Mouse (Mus musculus) cerebellum, adult 9-10 months (tissue): ENCODE measurements at regions not wholly inside any gene's neighbourhood (a gene's known extent, or its start where the extent isn't known, plus 50 kb on each side); places are given as distances from the start of the nearest gene placed in this dataset.

Experiments
- DNase-seq: peaks from one replicate; pipeline ENCODE4 v3.0.0; 2022

- no peak for DNase-seq
These were observed 70.8 kb downstream of the Toporsl start for GRCm38 (mm10) chr4:52666768-52667480.

- DNase-seq: no peak
These were observed 104.8 kb upstream of the Olfr275 start for GRCm38 (mm10) chr4:52709563-52709962.

DNA sequence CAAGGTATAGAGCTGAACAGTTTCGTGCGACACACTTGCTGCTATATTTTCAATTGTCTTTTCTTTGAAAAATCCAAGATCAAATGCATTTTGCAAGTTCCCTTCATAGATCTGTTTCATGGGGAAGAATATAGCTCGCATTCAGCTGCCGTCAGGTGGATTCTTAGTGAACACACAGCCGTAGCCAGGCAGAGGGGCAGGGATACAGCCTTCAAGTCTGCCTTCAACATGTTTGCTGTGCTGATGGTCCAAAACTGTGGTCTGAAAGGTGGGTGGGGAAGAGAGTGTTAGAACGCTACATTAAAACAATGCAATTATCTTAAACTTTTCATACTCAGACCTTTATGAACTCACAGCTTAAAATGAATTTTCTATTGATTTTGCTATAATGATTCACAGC, 88.2 kb upstream of the Olfr275 start:
- no peak for DNase-seq

DNA sequence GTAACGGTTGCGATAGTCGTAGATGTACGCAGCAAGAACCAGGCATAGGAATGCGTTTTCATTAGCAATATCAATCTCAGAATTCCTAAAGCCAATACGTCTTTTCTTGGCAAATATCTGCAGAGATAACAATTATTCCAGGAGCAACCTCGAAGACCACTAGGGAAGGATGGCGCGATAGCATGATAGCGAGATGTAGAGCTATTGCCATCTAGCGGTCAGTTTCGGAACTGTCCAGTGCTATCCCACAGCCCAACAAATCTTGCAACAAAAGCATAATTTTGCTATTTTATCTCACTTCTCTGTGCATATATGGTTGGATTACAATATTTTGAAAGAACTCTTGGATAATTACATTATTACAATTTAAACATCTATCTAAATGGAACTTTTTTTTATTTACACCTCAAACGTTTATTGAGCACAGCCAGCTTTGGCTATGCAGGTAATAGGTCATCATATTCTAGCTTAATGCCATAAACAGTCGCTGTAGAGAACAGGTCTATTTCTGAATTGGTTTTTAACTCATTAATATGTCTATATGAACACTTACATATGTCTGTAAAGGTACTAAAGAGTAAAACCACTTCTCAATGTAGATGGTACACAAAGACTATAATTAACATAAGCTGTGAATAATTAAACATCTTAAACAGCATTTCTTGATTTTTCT, 87.6 kb upstream of the Olfr275 start:
- peak; percentile 45 for DNase-seq

DNA sequence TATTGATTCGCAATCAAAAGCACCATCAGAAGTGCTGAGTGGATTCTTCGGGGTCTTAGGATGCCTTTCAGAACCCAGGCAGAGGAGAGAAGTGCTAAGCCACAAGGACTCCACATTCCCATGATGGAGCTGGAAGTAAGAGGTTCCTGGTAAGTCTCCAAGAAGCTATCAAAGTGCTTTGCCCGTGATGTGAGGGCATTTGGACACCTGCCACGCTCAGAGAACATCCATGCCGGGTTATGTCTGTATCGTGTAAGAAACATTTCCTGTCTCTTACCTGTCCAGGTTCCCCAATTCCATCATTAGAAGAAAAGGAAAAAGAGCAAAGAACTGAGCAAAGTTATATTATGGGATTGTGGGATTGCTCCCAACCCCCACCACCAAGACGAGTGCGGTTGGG, 81.3 kb upstream of the Olfr275 start:
- no peak for DNase-seq

DNA sequence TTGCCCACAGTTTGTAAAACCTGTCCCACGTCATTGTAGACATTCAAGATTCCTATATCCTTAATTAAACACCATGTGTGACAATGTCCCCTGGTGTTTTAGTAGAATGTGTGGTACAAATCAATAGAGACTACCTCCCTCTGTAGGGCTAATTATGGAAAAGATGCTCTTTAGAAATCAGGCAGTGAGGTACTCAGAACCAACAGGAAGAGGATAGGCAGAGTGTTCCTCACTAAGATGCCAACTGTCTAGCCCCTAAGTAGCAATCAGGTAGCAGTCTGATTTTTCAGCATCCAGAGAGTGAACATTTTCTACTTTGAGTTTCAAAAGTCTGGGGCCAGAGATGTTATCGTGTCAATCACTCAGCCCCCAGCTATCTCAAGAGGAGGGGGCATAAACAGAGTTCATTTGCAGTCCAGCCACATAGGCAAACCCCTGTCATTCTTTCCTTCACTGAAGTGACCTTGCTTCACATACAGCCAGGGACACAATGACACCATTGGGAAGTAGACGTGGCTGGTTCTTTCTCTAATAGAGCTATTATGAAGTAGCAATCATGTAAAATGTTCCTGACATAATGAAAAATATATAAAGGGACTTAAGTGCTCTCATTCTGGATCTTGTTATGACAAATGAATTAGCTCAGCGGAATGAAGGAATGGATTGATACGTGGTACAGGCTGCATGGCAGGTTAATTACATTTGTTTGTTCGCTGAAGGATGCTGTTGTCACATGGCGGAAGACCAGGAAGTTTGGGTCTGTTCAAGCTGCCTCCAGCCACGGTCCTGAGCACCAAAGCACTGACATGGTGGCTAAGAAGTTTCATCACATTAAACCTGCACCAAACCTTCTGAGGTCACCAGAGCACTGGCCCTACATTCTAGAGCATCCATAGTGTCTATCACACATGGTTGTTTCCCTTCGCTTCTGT, 74.6 kb upstream of the Olfr275 start:
- DNase-seq: no peak

GRCm38 (mm10) chr4:52752838-52753509, 61.4 kb upstream of the Olfr275 start:
- no peak for DNase-seq
